Mouse (Mus musculus) cortical plate, adult 2 months (tissue): ENCODE measurements around the gene Syndig1.

Experiments
- CTCF ChIP-seq: fragments of 200-500 bp; IDR thresholded peaks from 2 replicates; pipeline ENCODE4 v1.5.1; 2011; ENCODE audit warnings: mild to moderate bottlenecking, control low read depth, low read length; ENCODE audit not compliant: insufficient read depth; ENCODE audit errors: extremely low read depth
- POLR2A ChIP-seq: fragments of 200-500 bp; IDR thresholded peaks from 2 replicates; pipeline ENCODE4 v1.6.1; 2011; ENCODE audit warnings: mild to moderate bottlenecking, low read length, control low read depth; ENCODE audit not compliant: insufficient read depth; ENCODE audit errors: extremely low read depth

DNA sequence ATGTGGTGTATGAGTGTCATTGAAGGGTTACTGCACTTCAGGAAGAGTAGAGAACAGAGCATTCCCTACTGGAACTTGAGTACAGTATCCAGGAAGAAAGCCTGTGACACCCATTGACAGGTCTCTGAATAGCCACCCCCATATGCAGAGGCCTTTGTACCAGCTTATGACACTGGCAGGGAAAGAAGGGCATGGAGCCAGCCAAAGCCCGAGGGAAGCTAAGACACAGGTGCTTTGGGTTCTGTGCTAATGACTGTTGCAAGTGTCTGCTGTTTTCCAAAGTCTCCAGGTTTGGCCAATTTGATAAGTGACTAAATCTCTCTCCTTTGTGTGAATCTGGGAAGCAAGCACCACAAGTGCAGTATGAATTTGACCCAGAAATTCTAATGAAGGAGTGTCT lies 71.6 kb downstream of the Syndig1 start:
- TF ChIP-seq POLR2A (no peak), CTCF (no peak)
